Mouse (Mus musculus): ENCODE measurements around the gene Krtap4-13. TPM values are rescaled to one million over a fixed set of nuclear protein-coding genes. Genes with fewer than 3 reads are reported as not detected.
"Not testable (repeated sequence)": the region's sequence is repeated elsewhere in the genome, so short reads cannot be mapped to it uniquely, and the experiment has no call there.

Gene Krtap4-13
- polyA plus RNA-seq, 1 experiment from 2014 or later: not detected

DNA sequence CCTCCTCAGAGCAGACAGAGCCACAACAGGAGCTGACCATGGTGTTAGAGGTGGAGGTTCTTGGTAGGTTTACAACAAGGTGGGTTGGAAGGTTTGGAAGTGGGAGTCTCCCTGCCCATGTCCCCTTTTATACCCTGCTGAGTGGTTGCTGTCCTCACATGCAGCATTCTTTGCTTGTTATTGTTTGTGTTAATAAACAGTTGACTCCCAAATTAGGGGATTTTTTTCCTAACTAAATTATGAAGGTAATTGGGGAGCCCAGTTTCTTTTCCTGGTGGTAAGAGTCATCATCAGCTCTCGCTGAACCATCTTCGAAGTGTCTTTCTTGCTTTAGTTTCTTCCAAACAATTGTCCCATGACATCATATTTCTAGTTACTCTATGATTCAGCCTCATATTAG lies 29.1 kb downstream of the Krtap4-13 start, which contains the start of gene Krtap4-8:
Gene Krtap4-8 (minus strand): TSS at position 101 of the 400 bp plus-strand sequence.
- Histone ChIP-seq H3K36me3 (no peaks in the 10 kb centered on the region), H3K4me1 (peaks cover 14% of the 10 kb centered on the region), H3K9me3 (replicated peaks) (no peaks in the 10 kb centered on the region), H3K27me3 (ENCODE audit: low read depth, poor library complexity, severe bottlenecking) (no peaks in the 10 kb centered on the region), H3K27ac (replicated peaks) (no peak within 1 kb of the TSS), H3K4me3 (no peak within 1 kb of the TSS)
- 94% methylated on average over 2 of the region's 2 CpGs for WGBS
- no peak for DNase-seq (ENCODE audit: low spot score)

DNA sequence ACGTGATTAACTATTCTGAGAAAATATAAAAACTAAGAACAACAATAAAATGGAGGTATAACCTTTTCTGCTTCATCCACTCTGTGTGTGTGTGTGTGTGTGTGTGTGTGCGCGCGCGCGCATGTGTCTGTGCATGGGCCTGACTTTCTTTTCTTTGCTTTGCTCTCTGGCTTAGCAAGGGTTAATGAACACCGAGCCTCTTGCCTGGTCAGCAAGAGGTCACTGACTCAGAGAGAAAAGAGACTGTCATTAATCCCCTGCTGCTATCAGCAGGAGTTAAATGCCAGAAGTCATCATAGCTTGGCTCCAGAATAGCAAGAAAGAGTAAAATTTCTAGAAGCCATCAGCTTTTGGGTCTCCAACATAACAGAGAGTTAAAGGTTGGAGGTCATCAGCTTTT lies 31.3 kb downstream of the Krtap4-13 start:
- peak; percentile 31 for DNase-seq (ENCODE audit: low spot score)
- WGBS: 56% methylated on average over 7 of the region's 7 CpGs

DNA sequence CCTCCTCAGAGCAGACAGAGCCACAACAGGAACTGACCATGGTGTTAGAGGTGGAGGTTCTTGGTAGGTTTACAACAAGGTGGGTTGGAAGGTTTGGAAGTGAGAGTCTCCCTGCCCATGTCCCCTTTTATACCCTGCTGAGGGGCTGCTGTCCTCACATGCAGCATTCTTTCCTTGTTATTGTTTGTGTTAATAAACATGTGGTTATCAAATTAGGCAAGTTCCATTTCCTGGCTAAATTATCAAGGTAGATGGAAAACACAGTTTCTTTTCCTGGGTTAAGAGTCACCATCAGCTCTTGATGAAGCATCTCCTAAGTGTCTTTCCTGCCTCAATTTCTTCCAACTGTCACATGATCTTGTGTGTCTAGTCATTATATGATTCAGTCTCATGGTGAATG lies 36.9 kb downstream of the Krtap4-13 start, which contains the start of gene Gm11595:
Gene Gm11595 (minus strand): TSS at position 101 of the 400 bp plus-strand sequence.
- not testable (repeated sequence) for H3K36me3 ChIP-seq; H3K4me3 ChIP-seq; H3K27me3 ChIP-seq (ENCODE audit: low read depth, poor library complexity, severe bottlenecking); DNase-seq (ENCODE audit: low spot score); H3K27ac ChIP-seq (replicated peaks); H3K9me3 ChIP-seq (replicated peaks); H3K4me1 ChIP-seq

More for the DNA sequence above, 31.3 kb downstream of the Krtap4-13 start:
- H3K9me3 ChIP-seq (replicated peaks): no peaks in the 10 kb centered on the region
- peaks cover 14% of the 10 kb centered on the region for H3K4me1 ChIP-seq
- H3K27me3 ChIP-seq (ENCODE audit: low read depth, poor library complexity, severe bottlenecking): no peaks in the 10 kb centered on the region
- no peak overlapping the region for H3K27ac ChIP-seq (replicated peaks)
- no peak overlapping the region for H3K4me3 ChIP-seq
- no peaks in the 10 kb centered on the region for H3K36me3 ChIP-seq

DNA sequence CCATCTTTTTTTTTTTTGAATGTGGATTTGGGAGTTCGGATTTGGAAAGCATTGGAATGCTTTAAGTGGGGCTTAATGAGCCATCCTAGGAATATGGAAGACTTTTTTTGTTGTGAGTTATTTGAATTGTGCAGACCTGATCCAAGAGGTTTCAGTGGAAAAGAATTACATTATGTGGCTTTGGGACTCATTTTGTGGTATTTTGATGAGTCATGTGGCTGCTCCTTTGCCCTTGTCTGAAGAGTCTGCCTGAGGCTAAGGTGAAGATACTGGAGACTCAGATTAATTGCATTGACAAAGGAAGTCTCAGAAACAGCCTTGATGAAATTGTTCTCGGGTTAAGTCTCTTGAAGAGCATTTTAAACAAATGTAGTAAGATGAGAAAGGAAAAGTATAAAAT lies 41.3 kb downstream of the Krtap4-13 start:
- H3K36me3 ChIP-seq: no peaks in the 10 kb centered on the region
- WGBS: 83% methylated on average over 2 of the region's 2 CpGs
- H3K27me3 ChIP-seq (ENCODE audit: low read depth, poor library complexity, severe bottlenecking): no peaks in the 10 kb centered on the region
- no peak overlapping the region for H3K27ac ChIP-seq (replicated peaks)
- DNase-seq (ENCODE audit: low spot score): no peak
- no peaks in the 10 kb centered on the region for H3K4me1 ChIP-seq
- no peak overlapping the region for H3K4me3 ChIP-seq
- no peaks in the 10 kb centered on the region for H3K9me3 ChIP-seq (replicated peaks)

Other genes starting within 250 kb of the Krtap4-13 start
- gene Krtap3-1, start 243.3 kb downstream of the Krtap4-13 start, polyA plus RNA-seq (2016; fragmentation: Nextera tagmentation; extraction: Ambion mirVana): not detected in 2 replicates
- not detected in 2 replicates for gene Krtap1-5, start 228.9 kb downstream of the Krtap4-13 start, polyA plus RNA-seq (2016; fragmentation: Nextera tagmentation; extraction: Ambion mirVana)
- not detected in 2 replicates for gene Krtap1-4, start 226.2 kb downstream of the Krtap4-13 start, polyA plus RNA-seq (2016; fragmentation: Nextera tagmentation; extraction: Ambion mirVana)
- not detected in 2 replicates for gene Krtap1-3, start 218.6 kb downstream of the Krtap4-13 start, polyA plus RNA-seq (2016; fragmentation: Nextera tagmentation; extraction: Ambion mirVana)
- gene Krtap9-3, start 211.8 kb downstream of the Krtap4-13 start, polyA plus RNA-seq (2016; fragmentation: Nextera tagmentation; extraction: Ambion mirVana): not detected in 2 replicates
- not detected in 2 replicates for gene Gm11938, start 206.6 kb downstream of the Krtap4-13 start, polyA plus RNA-seq (2016; fragmentation: Nextera tagmentation; extraction: Ambion mirVana)
- not detected in 2 replicates for gene Gm11937, start 199.7 kb downstream of the Krtap4-13 start, polyA plus RNA-seq (2016; fragmentation: Nextera tagmentation; extraction: Ambion mirVana)
- gene Krtap2-4, start 195.0 kb downstream of the Krtap4-13 start, polyA plus RNA-seq (2016; fragmentation: Nextera tagmentation; extraction: Ambion mirVana): not detected in 2 replicates
- gene Gm11562, start 189.5 kb downstream of the Krtap4-13 start, polyA plus RNA-seq (2016; fragmentation: Nextera tagmentation; extraction: Ambion mirVana): not detected in 2 replicates
- not detected in 2 replicates for gene Krtap4-1, start 181.7 kb downstream of the Krtap4-13 start, polyA plus RNA-seq (2016; fragmentation: Nextera tagmentation; extraction: Ambion mirVana)
- gene Krtap4-2, start 174.8 kb downstream of the Krtap4-13 start, polyA plus RNA-seq (2016; fragmentation: Nextera tagmentation; extraction: Ambion mirVana): not detected in 2 replicates
- not detected in 2 replicates for gene Krtap4-7, start 165.8 kb downstream of the Krtap4-13 start, polyA plus RNA-seq (2016; fragmentation: Nextera tagmentation; extraction: Ambion mirVana)
- not detected in 2 replicates for gene Gm11555, start 159.7 kb downstream of the Krtap4-13 start, polyA plus RNA-seq (2016; fragmentation: Nextera tagmentation; extraction: Ambion mirVana)
- gene Gm11563, start 150.9 kb downstream of the Krtap4-13 start, polyA plus RNA-seq (2016; fragmentation: Nextera tagmentation; extraction: Ambion mirVana): not detected in 2 replicates
- not detected in 2 replicates for gene Krtap4-6, start 143.9 kb downstream of the Krtap4-13 start, polyA plus RNA-seq (2016; fragmentation: Nextera tagmentation; extraction: Ambion mirVana)
- not detected in 2 replicates for gene Gm14190, start 119.2 kb downstream of the Krtap4-13 start, polyA plus RNA-seq (2016; fragmentation: Nextera tagmentation; extraction: Ambion mirVana)
- gene Gm14180, start 75.6 kb downstream of the Krtap4-13 start, polyA plus RNA-seq (2016; fragmentation: Nextera tagmentation; extraction: Ambion mirVana): not detected in 2 replicates
- not detected in 2 replicates for gene Gm11595, start 37.0 kb downstream of the Krtap4-13 start, polyA plus RNA-seq (2016; fragmentation: Nextera tagmentation; extraction: Ambion mirVana)
- gene Krtap4-8, start 29.2 kb downstream of the Krtap4-13 start, polyA plus RNA-seq (2016; fragmentation: Nextera tagmentation; extraction: Ambion mirVana): not detected in 2 replicates
- not detected in 2 replicates for gene Krtap4-9, start 24.7 kb downstream of the Krtap4-13 start, polyA plus RNA-seq (2016; fragmentation: Nextera tagmentation; extraction: Ambion mirVana)
- gene Gm11596, start 16.4 kb downstream of the Krtap4-13 start, polyA plus RNA-seq (2016; fragmentation: Nextera tagmentation; extraction: Ambion mirVana): not detected in 2 replicates
- gene Gm11569, start 11.0 kb downstream of the Krtap4-13 start, polyA plus RNA-seq (2016; fragmentation: Nextera tagmentation; extraction: Ambion mirVana): not detected in 2 replicates
- not detected in 2 replicates for gene Gm11554, start 5.4 kb downstream of the Krtap4-13 start, polyA plus RNA-seq (2016; fragmentation: Nextera tagmentation; extraction: Ambion mirVana)
- gene Gm11564, start 5.8 kb upstream of the Krtap4-13 start, polyA plus RNA-seq (2016; fragmentation: Nextera tagmentation; extraction: Ambion mirVana): not detected in 2 replicates
- gene 2300003K06Rik, start 28.2 kb upstream of the Krtap4-13 start, polyA plus RNA-seq (2016; fragmentation: Nextera tagmentation; extraction: Ambion mirVana): not detected in 2 replicates
- not detected in 2 replicates for gene Krtap4-16, start 41.7 kb upstream of the Krtap4-13 start, polyA plus RNA-seq (2016; fragmentation: Nextera tagmentation; extraction: Ambion mirVana)
- not detected in 2 replicates for gene Gm11568, start 48.0 kb upstream of the Krtap4-13 start, polyA plus RNA-seq (2016; fragmentation: Nextera tagmentation; extraction: Ambion mirVana)
- gene Gm11559, start 54.6 kb upstream of the Krtap4-13 start, polyA plus RNA-seq (2016; fragmentation: Nextera tagmentation; extraction: Ambion mirVana): not detected in 2 replicates
- not detected in 2 replicates for gene Krtap9-1, start 63.5 kb upstream of the Krtap4-13 start, polyA plus RNA-seq (2016; fragmentation: Nextera tagmentation; extraction: Ambion mirVana)
- not detected in 2 replicates for gene Gm11567, start 69.3 kb upstream of the Krtap4-13 start, polyA plus RNA-seq (2016; fragmentation: Nextera tagmentation; extraction: Ambion mirVana)
- not detected in 2 replicates for gene Krtap31-1, start 98.0 kb upstream of the Krtap4-13 start, polyA plus RNA-seq (2016; fragmentation: Nextera tagmentation; extraction: Ambion mirVana)
- not detected in 2 replicates for gene Gm11565, start 104.9 kb upstream of the Krtap4-13 start, polyA plus RNA-seq (2016; fragmentation: Nextera tagmentation; extraction: Ambion mirVana)
- not detected in 2 replicates for gene Krtap31-2, start 126.4 kb upstream of the Krtap4-13 start, polyA plus RNA-seq (2016; fragmentation: Nextera tagmentation; extraction: Ambion mirVana)
- gene Krtap9-5, start 138.6 kb upstream of the Krtap4-13 start, polyA plus RNA-seq (2016; fragmentation: Nextera tagmentation; extraction: Ambion mirVana): not detected in 2 replicates
- gene Krtap29-1, start 169.2 kb upstream of the Krtap4-13 start, polyA plus RNA-seq (2016; fragmentation: Nextera tagmentation; extraction: Ambion mirVana): not detected in 2 replicates
- gene Krtap16-1, start 176.7 kb upstream of the Krtap4-13 start, polyA plus RNA-seq (2016; fragmentation: Nextera tagmentation; extraction: Ambion mirVana): not detected in 2 replicates
- not detected in 2 replicates for gene Krtap17-1, start 184.1 kb upstream of the Krtap4-13 start, polyA plus RNA-seq (2016; fragmentation: Nextera tagmentation; extraction: Ambion mirVana)
- not detected in 2 replicates for gene Krt33a, start 206.3 kb upstream of the Krtap4-13 start, polyA plus RNA-seq (2016; fragmentation: Nextera tagmentation; extraction: Ambion mirVana)
- not detected in 2 replicates for gene Krt33b, start 220.0 kb upstream of the Krtap4-13 start, polyA plus RNA-seq (2016; fragmentation: Nextera tagmentation; extraction: Ambion mirVana)
- not detected in 2 replicates for gene Krt34, start 231.7 kb upstream of the Krtap4-13 start, polyA plus RNA-seq (2016; fragmentation: Nextera tagmentation; extraction: Ambion mirVana)
- not detected in 2 replicates for gene Krt31, start 240.7 kb upstream of the Krtap4-13 start, polyA plus RNA-seq (2016; fragmentation: Nextera tagmentation; extraction: Ambion mirVana)